Mouse (Mus musculus): ENCODE results near the gene Gtf2h5.

DNA sequence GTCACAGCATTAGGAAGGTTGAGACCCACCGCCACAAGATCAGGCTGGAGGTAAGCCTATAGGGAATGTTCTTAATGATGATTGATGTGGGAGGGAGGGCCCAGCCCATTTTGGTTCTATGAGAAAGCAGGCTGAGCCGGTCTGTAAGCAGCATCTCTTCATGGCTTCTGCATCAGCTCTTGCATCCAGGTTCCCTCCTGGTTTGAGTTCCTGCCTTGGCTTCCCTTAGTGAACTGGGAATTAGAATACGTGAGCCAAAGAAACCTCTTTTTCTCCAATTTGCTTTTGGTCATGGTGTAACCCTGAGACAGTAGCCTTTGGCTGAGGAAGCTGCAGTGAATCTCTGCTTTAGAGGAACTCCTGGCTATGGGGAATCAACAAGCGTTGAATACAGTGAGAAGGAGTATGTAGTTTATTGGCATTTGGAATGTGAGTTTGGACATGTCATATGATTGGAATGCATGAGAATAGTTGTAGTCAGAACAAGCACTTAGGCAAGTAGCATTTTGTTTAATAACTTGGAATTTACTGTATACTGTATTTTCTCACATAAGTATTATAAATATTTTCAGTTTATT lies 37.7 kb downstream of the Gtf2h5 start:
- TF ChIP-seq POLR2A (IDR thresholded peaks at IDR 0.05; ENCODE audit: borderline replicate concordance, low read depth, low read length) (no peak), CTCF (IDR thresholded peaks at IDR 0.05; ENCODE audit: low read depth, low read length) (no peak)
